Mouse (Mus musculus) embryonic facial prominence, embryonic 14.5 days (tissue): ENCODE measurements around the gene Myo1f. TPM values are rescaled to one million over a fixed set of nuclear protein-coding genes. Genes with fewer than 3 reads are reported as not detected.
"Not testable (repeated sequence)": the region's sequence is repeated elsewhere in the genome, so short reads cannot be mapped to it uniquely, and the experiment has no call there.

Source experiments
- ATAC-seq: fragments of 200-750 bp; cut with Nextera tagmentation; 2 replicates; pipeline ENCODE4 v1.8.0; 2017; ENCODE audit warnings: low read depth, moderate number of reproducible peaks, moderate TSS enrichment
- DNase-seq: peaks from one replicate; pipeline ENCODE4 v3.0.0-alpha.2; 2015; ENCODE audit warnings: low spot score
- H3K27ac ChIP-seq: fragments of 300-500 bp; sonication (generic); replicated peaks from 2 replicates; pipeline ENCODE4 v1.5.1; 2014; ENCODE audit warnings: low read depth, mild to moderate bottlenecking, low read length, moderate library complexity
- H3K27me3 ChIP-seq: fragments of 300-500 bp; sonication (generic); replicated peaks from 2 replicates; pipeline ENCODE4 v1.6.1; 2014; ENCODE audit warnings: low read length; ENCODE audit not compliant: control insufficient read depth, insufficient read depth
- H3K36me3 ChIP-seq: fragments of 300-500 bp; sonication (generic); 2 replicates; pipeline ENCODE4 v1.6.1; 2014; ENCODE audit warnings: low read length, mixed read lengths; ENCODE audit not compliant: control insufficient read depth, insufficient read depth
- H3K4me1 ChIP-seq: fragments of 300-500 bp; sonication (generic); 2 replicates; pipeline ENCODE4 v1.6.1; 2014; ENCODE audit warnings: antibody characterized with exemption, low read length; ENCODE audit not compliant: control insufficient read depth, insufficient read depth
- H3K4me2 ChIP-seq: fragments of 300-500 bp; sonication (generic); 2 replicates; pipeline ENCODE4 v1.6.1; 2014; ENCODE audit warnings: low read depth, mild to moderate bottlenecking, low read length, moderate library complexity, mixed read lengths
- H3K4me3 ChIP-seq: fragments of 300-500 bp; sonication (generic); 2 replicates; pipeline ENCODE4 v1.5.1; 2014; ENCODE audit warnings: low read depth, mild to moderate bottlenecking, low read length
- H3K9ac ChIP-seq: fragments of 300-500 bp; sonication (generic); 2 replicates; pipeline ENCODE4 v1.6.1; 2014; ENCODE audit warnings: low read depth, mild to moderate bottlenecking, low read length, moderate library complexity, mixed read lengths
- H3K9me3 ChIP-seq: fragments of 300-500 bp; sonication (generic); 2 replicates; pipeline ENCODE4 v1.6.1; 2016; ENCODE audit warnings: low read length; ENCODE audit not compliant: control insufficient read depth
- WGBS: fragments of 180-500 bp; shearing (Covaris S2); extraction: QIAGEN DNeasy Blood & Tissue Kit; methylation state at CpG from one replicate; pipeline ENCODE4 v1.1.7; 2014; 5-methylcytosine and 5-hydroxymethylcytosine counted together
- polyA plus RNA-seq: library from polyadenylated mRNA; unstranded; fragments of >200 nt; fragmentation: Nextera tagmentation; extraction: Ambion mirVana; gene quantifications from 2 replicates; pipeline ENCODE4 v1.2.1, GENCODE M21; 2014

Myo1f gene
- polyA plus RNA-seq, 1 experiment from 2014 or later = 4.1 TPM

DNA sequence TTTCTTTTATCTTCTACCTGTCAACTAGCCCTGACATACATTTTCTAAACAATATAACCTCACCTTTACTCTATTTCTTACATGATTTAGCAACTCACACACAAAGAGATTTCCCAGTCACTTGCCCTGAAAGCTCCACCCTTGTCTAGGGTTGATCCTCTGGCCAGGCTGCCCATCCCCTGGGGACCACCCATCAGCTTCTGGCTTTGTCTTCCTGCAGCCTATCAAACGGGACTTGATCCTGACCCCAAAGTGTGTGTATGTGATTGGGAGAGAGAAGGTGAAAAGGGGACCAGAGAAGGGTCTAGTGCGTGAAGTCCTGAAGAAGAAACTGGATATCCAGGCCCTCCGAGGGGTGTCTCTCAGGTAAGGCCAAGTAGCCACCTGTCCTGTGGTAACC, 45.3 kb downstream of the Myo1f start:
- H3K4me2 ChIP-seq = no peak overlapping the region
- no peaks in the 10 kb centered on the region for H3K4me1 ChIP-seq
- 66% methylated on average over 3 of the region's 3 CpGs for WGBS
- peaks cover 10% of the 10 kb centered on the region for H3K9me3 ChIP-seq
- no peak overlapping the region for H3K9ac ChIP-seq
- DNase-seq (no peak), ATAC-seq (no peak)
- H3K36me3 ChIP-seq = no peaks in the 10 kb centered on the region
- no peaks in the 10 kb centered on the region for H3K27me3 ChIP-seq
- H3K4me3 ChIP-seq = no peak overlapping the region
- no peak overlapping the region for H3K27ac ChIP-seq

DNA sequence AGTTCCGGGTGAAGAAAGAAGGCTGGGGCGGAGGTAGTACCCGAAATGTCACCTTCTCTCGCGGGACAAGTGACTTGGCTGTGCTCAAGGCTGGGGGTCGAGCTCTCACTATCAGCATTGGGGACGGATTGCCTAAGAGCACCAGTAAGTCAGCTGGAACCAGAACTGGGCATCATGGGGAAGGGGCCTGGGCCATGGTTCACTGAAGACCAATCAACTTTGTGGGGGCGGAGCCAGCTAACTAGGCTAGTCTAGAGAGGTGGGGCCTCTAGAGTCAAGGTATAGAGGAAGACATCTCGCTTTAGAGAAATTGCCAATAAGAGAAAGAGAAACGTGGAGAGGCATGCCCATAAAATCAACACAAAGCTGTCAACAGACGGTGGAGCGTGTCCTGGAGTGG, 46.4 kb downstream of the Myo1f start:
- no peaks in the 10 kb centered on the region for H3K4me1 ChIP-seq
- no peak overlapping the region for H3K27ac ChIP-seq
- no peak overlapping the region for H3K4me3 ChIP-seq
- ATAC-seq = no peak
- no peak overlapping the region for H3K9ac ChIP-seq
- H3K4me2 ChIP-seq = no peak overlapping the region
- H3K36me3 ChIP-seq = no peaks in the 10 kb centered on the region
- DNase-seq = no peak
- WGBS = 82% methylated on average over 12 of the region's 12 CpGs
- no peaks in the 10 kb centered on the region for H3K27me3 ChIP-seq
- peaks cover 10% of the 10 kb centered on the region for H3K9me3 ChIP-seq

DNA sequence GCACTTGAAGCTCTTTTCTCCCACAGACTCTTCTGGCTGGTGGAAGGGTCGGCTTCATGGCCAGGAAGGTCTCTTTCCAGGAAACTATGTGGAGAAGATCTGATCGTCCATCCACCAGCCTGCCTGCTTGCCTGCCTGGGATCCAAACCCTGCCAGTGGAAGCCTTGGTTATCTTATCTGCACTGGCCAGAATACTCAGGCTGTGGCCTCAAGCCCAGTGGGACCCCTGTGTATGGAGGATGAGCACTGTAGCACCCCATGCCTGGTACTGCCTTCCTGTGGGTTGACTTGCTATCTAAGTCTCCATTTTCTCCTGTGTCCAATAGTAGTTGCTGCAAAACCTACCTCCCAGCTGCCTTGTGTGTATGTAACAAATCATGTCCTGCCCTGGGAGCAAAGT, 51.8 kb downstream of the Myo1f start:
- Histone ChIP-seq H3K27me3 (no peaks in the 10 kb centered on the region), H3K27ac (no peak overlapping the region), H3K4me2 (no peak overlapping the region), H3K9me3 (no peaks in the 10 kb centered on the region), H3K4me3 (no peak overlapping the region), H3K36me3 (no peaks in the 10 kb centered on the region), H3K4me1 (no peaks in the 10 kb centered on the region), H3K9ac (no peak overlapping the region)
- DNase-seq (no peak), ATAC-seq (no peak)
- 86% methylated on average over 2 of the region's 2 CpGs for WGBS

DNA sequence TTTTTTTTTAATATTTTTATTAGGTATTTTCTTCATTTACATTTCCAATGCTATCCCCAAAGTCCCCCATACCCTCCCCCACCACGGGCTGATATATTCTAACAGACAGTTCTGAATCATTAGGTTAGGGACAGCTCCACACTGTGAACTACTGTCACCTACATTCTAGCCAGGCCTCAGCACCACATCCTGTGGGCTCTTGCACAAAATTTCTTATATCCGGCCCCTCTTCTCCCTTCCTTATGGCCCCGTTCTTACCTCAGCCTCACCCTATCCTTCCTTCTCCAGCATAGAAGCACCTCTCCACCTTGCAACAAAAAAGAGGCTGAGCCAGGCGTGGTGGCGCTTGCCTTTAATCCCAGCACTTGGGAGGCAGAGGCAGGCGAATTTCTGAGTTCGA, 55.0 kb downstream of the Myo1f start:
- Histone ChIP-seq H3K4me3 (no peak overlapping the region), H3K4me2 (no peak overlapping the region), H3K27me3 (no peaks in the 10 kb centered on the region), H3K9me3 (no peaks in the 10 kb centered on the region), H3K27ac (no peak overlapping the region), H3K9ac (no peak overlapping the region), H3K4me1 (no peaks in the 10 kb centered on the region), H3K36me3 (no peaks in the 10 kb centered on the region)
- 86% methylated on average over 7 of the region's 7 CpGs for whole genome bisulfite sequencing
- DNase-seq (no peak), ATAC-seq (no peak)

DNA sequence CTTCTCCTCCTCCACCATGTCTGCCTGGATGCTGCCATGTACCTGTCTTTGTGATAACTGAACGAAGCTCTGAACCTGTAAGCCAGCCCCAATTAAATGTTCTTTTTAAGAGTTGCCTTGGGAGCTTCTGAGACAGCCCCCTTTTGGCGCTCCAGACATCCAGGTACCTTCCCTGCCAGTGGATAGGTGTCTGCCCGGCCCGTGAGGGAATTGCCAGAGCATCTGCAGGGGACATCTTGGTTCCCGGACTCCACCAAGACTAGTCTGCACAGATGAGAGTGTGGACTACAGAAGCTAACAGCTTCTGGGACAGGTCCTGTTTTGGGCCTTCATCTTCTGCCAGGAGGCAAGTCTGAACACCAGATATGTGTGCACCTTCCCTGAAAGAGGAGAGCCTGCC, 58.2 kb downstream of the Myo1f start:
- not testable (repeated sequence) for DNase-seq, H3K9me3 ChIP-seq, H3K27ac ChIP-seq, H3K9ac ChIP-seq, H3K4me1 ChIP-seq, H3K4me2 ChIP-seq, H3K27me3 ChIP-seq, H3K4me3 ChIP-seq, H3K36me3 ChIP-seq, ATAC-seq
- 78% methylated on average over 5 of the region's 5 CpGs for WGBS

DNA sequence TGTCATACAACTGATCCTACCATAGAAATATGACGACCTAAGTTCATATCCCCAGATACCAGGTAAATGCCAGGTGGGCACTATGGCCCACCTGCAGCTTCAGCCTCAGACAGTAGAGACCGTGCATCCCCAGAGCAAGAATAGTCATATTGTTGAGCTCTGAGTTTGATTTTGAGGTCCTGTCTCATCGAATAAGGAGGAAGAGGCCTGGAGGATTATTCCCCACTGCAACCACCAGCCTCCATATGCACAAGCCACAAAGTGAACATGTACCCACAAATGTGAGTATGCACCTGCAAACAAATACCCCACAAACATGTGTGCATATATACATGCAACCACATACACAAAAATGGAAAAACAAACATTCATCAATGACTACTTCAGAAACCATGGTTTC, 71.8 kb downstream of the Myo1f start:
- no peak for DNase-seq

DNA sequence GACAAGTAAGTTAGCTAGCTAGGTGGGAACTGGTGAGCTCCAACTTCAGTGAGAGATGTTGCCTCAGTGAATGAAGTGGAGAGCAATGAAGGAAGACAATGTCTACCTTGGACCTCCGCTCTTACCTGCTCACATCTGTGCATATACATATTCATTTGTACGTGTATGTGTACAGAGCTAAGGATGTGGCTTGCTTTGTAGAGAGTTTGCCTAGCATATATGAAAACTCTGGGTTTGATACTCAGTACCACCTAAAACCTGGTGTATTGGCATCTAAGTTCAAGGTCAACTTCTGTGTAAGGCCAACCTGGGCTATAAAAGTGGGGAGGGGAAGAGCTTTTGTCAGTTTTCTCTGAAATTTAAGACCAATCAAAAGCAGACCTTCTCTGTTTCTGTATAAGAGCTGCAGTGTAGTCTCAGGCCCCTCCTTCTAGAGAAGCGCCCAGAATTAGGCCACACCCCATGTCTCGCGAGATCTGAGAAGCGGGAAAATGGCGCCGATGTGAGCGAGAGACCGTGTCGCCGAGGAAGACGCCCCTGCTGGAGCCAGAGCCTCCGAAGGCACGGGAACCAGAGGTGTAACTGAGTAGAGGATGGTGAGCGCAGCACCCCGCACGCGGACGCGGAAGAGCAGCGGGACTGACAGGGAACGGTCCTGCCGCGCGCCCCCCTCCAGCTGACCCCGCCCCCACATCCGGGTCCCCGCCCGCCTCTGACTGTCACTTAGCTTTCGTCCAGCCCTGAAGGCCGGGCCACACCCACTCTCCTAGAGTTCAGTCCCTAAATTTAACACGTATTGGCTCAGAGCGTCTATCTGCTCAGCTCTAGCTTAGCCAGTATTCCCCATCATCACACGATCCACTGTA, 73.3 kb downstream of the Myo1f start, which contains the start of gene Zfp414:
TSS of gene Zfp414 (plus strand) at position 470 of the 866 bp plus-strand sequence.
- Histone ChIP-seq H3K4me2 (peak within 1 kb of the TSS; percentile 65), H3K4me3 (peak within 1 kb of the TSS; percentile 57), H3K9ac (peak within 1 kb of the TSS; percentile 77), H3K27me3 (no peaks in the 10 kb centered on the region), H3K9me3 (no peaks in the 10 kb centered on the region), H3K4me1 (peaks cover 17% of the 10 kb centered on the region), H3K36me3 (peaks cover 27% of the 10 kb centered on the region), H3K27ac (peak within 1 kb of the TSS; percentile 96)
- DNase-seq = peak; percentile 97
- peak; percentile 97 for ATAC-seq
- WGBS = 3% methylated on average over 24 of the region's 35 CpGs

More for the DNA sequence above, 71.8 kb downstream of the Myo1f start:
- no peak overlapping the region for H3K27ac ChIP-seq
- no peak overlapping the region for H3K9ac ChIP-seq
- no peaks in the 10 kb centered on the region for H3K9me3 ChIP-seq
- peaks cover 17% of the 10 kb centered on the region for H3K4me1 ChIP-seq
- no peaks in the 10 kb centered on the region for H3K27me3 ChIP-seq
- no peak overlapping the region for H3K4me3 ChIP-seq
- H3K36me3 ChIP-seq = peaks cover 23% of the 10 kb centered on the region
- WGBS = 90% methylated on average over 3 of the region's 3 CpGs
- ATAC-seq = no peak
- H3K4me2 ChIP-seq = no peak overlapping the region

DNA sequence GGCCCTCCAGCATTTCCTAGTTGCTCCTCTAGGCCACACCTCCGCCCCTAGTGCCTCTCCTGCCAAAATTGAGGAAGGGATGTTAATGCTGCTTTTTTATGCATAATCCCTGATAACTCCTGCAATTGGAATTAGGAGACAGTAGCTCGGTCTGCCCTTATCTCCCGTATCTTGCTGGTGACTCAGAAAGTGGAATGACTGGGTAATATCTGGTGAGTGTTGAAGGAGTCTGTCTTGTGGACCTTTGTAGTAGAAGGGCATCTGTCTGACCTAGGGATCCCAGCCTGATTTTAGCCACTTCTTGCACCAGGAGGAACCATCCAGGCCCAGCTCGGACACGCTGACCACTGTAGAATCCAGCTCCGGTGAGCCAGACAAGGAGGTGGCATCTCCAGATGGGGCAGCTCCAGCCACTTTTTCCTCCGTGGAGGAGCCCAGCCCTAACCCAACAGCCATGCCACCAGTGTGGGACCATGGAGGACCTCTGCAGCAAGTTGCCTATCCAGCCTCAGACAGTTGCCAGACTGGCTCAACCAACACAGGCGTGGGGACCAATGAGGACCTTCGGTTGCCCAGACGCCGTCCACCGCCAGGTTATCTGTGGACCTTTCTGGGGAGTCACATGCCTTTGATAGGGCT, 74.1 kb downstream of the Myo1f start:
- H3K27ac ChIP-seq = peak overlapping the region; percentile 96
- DNase-seq = no peak
- H3K4me1 ChIP-seq = peaks cover 17% of the 10 kb centered on the region
- peak overlapping the region; percentile 57 for H3K4me3 ChIP-seq
- H3K27me3 ChIP-seq = no peaks in the 10 kb centered on the region
- no peaks in the 10 kb centered on the region for H3K9me3 ChIP-seq
- peaks cover 27% of the 10 kb centered on the region for H3K36me3 ChIP-seq
- 72% methylated on average over 12 of the region's 12 CpGs for WGBS
- H3K4me2 ChIP-seq = peak overlapping the region; percentile 65
- H3K9ac ChIP-seq = peak overlapping the region; percentile 77
- ATAC-seq = no peak
